Mouse (Mus musculus) ES-Bruce4 (cell line): ENCODE measurements around the gene Galntl6.

Source experiments
- CTCF ChIP-seq: IDR thresholded peaks from one replicate; pipeline ENCODE4 v1.8.1; 2011; ENCODE audit warnings: low read depth, low read length
- POLR2A ChIP-seq: IDR thresholded peaks from one replicate; pipeline ENCODE4 v1.8.1; 2011; ENCODE audit warnings: low read length; ENCODE audit not compliant: insufficient read depth

DNA sequence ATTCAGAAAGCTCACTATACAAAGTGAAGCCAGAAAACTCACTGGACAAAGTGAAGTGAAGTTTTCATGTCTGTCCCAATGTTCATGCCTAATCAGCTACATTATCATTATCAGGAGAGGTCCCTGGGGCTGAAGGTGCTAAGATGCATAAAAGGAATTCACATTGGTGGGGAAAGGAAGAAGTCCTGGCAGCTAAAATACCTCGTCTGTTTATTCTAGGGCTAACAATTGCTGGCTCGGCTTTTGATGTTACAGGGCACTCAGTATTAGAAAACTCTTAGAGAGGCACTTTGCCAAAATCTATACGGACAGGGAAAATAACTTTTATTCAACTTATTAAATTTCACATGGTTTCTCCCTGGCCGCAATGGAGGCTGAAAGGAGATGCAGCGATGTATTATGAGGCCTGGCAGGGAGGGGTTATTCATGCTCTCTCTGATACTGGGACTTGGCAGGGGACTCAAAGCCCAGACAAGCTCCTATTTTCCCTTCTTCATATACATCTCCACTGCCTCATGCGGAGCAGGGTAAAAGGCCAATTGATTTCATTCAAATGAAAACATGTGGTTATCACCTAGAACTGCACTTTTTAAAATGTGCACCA is 234.5 kb downstream of the Galntl6 start:
- TF ChIP-seq POLR2A (no peak), CTCF (no peak)
